Mouse (Mus musculus) limb, embryonic 14.5 days (tissue): ENCODE data around the gene Prm1. TPM values are rescaled to one million over a fixed set of nuclear protein-coding genes. Genes with fewer than 3 reads are reported as not detected.
A peak's percentile ranks its signal among the peaks of the same experiment; 100 is the strongest.

Source experiments
- ATAC-seq: fragments of 200-750 bp; cut with Nextera tagmentation; 2 replicates; pipeline ENCODE4 v1.8.0; 2017; ENCODE audit warnings: low read depth, moderate number of reproducible peaks, moderate TSS enrichment; ENCODE audit not compliant: low FRiP score
- DNase-seq: peaks from one replicate; pipeline ENCODE4 v3.0.0-alpha.2; 2015; ENCODE audit warnings: low spot score
- H3K27ac ChIP-seq: fragments of 300-500 bp; sonication (generic); replicated peaks from 2 replicates; pipeline ENCODE4 v1.5.1; 2014; ENCODE audit warnings: low read depth, mild to moderate bottlenecking, low read length, moderate library complexity, mixed read lengths
- H3K27me3 ChIP-seq: fragments of 300-500 bp; sonication (generic); 2 replicates; pipeline ENCODE4 v1.6.1; 2014; ENCODE audit warnings: low read length, mixed read lengths; ENCODE audit not compliant: control insufficient read depth, insufficient read depth
- H3K36me3 ChIP-seq: fragments of 300-500 bp; sonication (generic); 2 replicates; pipeline ENCODE4 v1.6.1; 2014; ENCODE audit warnings: mild to moderate bottlenecking, low read length, moderate library complexity, mixed read lengths; ENCODE audit not compliant: control insufficient read depth, insufficient read depth
- H3K4me1 ChIP-seq: fragments of 300-500 bp; sonication (generic); 2 replicates; pipeline ENCODE4 v1.6.1; 2014; ENCODE audit warnings: antibody characterized with exemption, low read length, mixed read lengths; ENCODE audit not compliant: control insufficient read depth, insufficient read depth
- H3K4me2 ChIP-seq: fragments of 300-500 bp; sonication (generic); replicated peaks from 2 replicates; pipeline ENCODE4 v1.6.1; 2014; ENCODE audit warnings: low read depth, mild to moderate bottlenecking, low read length, moderate library complexity; ENCODE audit not compliant: severe bottlenecking
- H3K4me3 ChIP-seq: fragments of 300-500 bp; sonication (generic); replicated peaks from 2 replicates; pipeline ENCODE4 v1.5.1; 2014; ENCODE audit warnings: low read length
- H3K9ac ChIP-seq: fragments of 300-500 bp; sonication (generic); 2 replicates; pipeline ENCODE4 v1.6.1; 2014; ENCODE audit warnings: mild to moderate bottlenecking, low read depth, low read length, moderate library complexity; ENCODE audit not compliant: severe bottlenecking
- H3K9me3 ChIP-seq: fragments of 300-500 bp; sonication (generic); 2 replicates; pipeline ENCODE4 v1.6.1; 2016; ENCODE audit warnings: low read length; ENCODE audit not compliant: control insufficient read depth
- POLR2A ChIP-seq: fragments of 200-500 bp; IDR thresholded peaks from 2 replicates; pipeline ENCODE4 v1.8.0; 2012; ENCODE audit warnings: inconsistent platforms, mild to moderate bottlenecking, moderate library complexity, borderline replicate concordance; ENCODE audit not compliant: insufficient read depth, insufficient read length; ENCODE audit errors: extremely low read depth
- WGBS: fragments of 180-500 bp; shearing (Covaris S2); extraction: QIAGEN DNeasy Blood & Tissue Kit; methylation state at CpG from one replicate; pipeline ENCODE4 v1.1.7; 2014; 5-methylcytosine and 5-hydroxymethylcytosine counted together
- polyA plus RNA-seq, 2 experiments: library from polyadenylated mRNA; depleted of rRNA in 1 of 2; stranded (reverse) in 1 of 2; unstranded in 1 of 2; fragments of >200 nt; fragmentation: Nextera tagmentation in 1 of 2; extraction: Ambion mirVana in 1 of 2; gene quantifications; 2 replicates each; pipeline versions ENCODE4 v1.2.1 to v1.2.3; 2012 to 2014

Prm1 gene
- polyA plus RNA-seq, 2 experiments, result not detected

DNA sequence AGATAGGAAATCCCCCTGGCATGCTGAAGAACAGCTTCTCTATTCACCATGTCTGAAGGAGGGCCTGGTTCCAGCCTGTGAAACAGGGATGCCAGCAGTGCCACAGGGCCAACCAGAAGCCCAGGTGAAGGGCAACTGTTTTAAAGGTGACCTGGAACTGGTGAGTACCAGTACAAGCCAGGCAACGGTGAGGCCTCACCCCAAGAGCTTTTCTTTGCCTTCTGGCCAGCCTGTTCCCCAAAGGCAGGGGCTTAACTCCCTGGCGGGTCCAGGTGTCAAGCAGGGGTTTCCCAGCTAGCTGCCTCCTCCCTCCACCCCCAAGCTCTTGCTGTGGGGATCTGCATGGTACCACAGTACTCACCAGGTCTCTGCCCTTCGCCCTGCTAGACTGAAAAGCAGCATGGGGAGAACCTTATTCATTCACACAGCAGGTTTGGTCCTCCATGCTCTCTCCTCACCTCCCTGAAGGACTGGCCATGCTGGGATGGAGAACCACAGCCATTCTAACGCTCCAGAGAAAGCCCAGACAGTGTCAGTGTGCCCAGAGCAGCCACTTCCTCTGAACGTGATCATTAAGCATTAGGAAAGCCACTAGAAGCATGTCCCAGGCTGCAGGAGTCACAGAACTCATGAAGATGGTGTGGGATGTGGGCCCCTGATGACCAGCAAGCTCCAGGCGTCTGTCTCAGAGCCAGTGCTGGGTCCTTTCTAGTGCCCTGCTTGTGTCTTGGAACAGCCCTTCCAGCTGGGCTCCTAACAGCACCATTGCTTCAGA is 23.1 kb downstream of the Prm1 start:
- H3K4me1 ChIP-seq, result peaks cover 39% of the 10 kb centered on the region

DNA sequence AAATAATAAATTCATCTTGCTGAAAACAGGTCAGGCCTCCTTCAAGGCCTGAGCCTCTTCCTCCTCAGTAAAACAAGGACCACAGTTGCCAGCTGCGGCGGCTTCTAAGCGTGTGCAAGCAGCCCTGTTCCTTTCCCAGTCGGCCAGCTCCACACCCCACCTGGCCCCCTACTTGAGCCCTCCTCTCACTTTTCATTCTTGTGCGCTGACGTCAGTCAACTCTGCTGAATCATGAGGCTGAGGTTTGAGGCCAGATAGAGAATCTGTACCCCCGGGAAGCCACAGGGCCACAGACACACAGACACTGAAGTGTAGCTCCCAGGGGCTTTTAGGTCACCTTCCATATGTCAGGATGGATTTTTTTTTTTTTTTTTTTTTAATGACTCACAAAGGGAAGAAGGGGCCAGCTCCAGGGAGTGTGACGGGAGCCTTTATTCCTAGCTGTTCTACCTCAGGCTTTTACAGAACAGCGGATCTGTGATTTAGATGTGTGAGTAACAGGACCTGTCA is 23.7 kb downstream of the Prm1 start:
- peak overlapping the region; percentile 89 for H3K4me2 ChIP-seq
- H3K27ac ChIP-seq, result peak overlapping the region; percentile 72
- H3K9ac ChIP-seq, result no peak overlapping the region
- peak overlapping the region; percentile 84 for H3K4me3 ChIP-seq
- DNase-seq (peak; percentile 57), ATAC-seq (no peak)
- 19% methylated on average over 9 of the region's 9 CpGs for WGBS
- peaks cover 12% of the 10 kb centered on the region for H3K36me3 ChIP-seq
- H3K27me3 ChIP-seq, result no peaks in the 10 kb centered on the region
- peaks cover 39% of the 10 kb centered on the region for H3K4me1 ChIP-seq
- no peaks in the 10 kb centered on the region for H3K9me3 ChIP-seq
- no peak for TF ChIP-seq POLR2A

More for the DNA sequence above, 23.1 kb downstream of the Prm1 start:
- no peak for DNase-seq
- Histone ChIP-seq H3K27ac (peak overlapping the region; percentile 72), H3K4me2 (peak overlapping the region; percentile 89), H3K36me3 (peaks cover 12% of the 10 kb centered on the region), H3K4me3 (peak overlapping the region; percentile 84), H3K9ac (no peak overlapping the region; the same call in 1 of the 2 replicates), H3K27me3 (no peaks in the 10 kb centered on the region), H3K9me3 (no peaks in the 10 kb centered on the region)
- no peak for ATAC-seq
- no peak for TF ChIP-seq POLR2A
- 35% methylated on average over 6 of the region's 6 CpGs for WGBS

DNA sequence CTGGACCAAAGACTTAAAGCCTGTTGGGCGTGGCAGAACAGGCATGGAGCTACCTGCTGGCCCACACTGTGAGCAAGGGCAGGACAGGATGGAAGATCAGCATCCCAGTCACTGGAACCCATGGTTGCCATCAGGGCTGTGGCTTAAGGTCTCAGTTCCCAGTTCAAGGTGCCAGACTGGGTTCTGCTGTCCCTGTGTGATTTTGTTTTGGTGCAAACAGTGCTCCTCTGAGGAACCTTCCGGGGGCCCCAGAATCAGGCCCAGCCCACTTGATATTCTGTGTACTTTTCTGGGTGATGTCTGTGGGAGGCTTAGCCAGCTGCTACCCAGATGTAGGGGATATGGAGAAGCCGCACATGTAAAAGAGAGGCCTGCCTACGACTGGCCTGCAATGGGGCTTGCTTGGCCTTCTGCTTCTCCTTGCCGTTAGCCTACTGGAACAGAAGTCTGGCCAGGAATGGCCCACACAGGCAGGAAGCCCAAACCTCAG is 25.0 kb downstream of the Prm1 start:
- no peak for TF ChIP-seq POLR2A
- Histone ChIP-seq H3K36me3 (peaks cover 12% of the 10 kb centered on the region), H3K4me3 (no peak overlapping the region), H3K27ac (0 out of 2 replicates have a peak overlapping the region, but pooled peaks have one; percentile 19), H3K4me1 (peaks cover 33% of the 10 kb centered on the region), H3K27me3 (no peaks in the 10 kb centered on the region), H3K4me2 (no peak overlapping the region), H3K9me3 (no peaks in the 10 kb centered on the region), H3K9ac (no peak overlapping the region)
- no peak for ATAC-seq
- WGBS, result 52% methylated on average over 5 of the region's 5 CpGs
- DNase-seq, result no peak

DNA sequence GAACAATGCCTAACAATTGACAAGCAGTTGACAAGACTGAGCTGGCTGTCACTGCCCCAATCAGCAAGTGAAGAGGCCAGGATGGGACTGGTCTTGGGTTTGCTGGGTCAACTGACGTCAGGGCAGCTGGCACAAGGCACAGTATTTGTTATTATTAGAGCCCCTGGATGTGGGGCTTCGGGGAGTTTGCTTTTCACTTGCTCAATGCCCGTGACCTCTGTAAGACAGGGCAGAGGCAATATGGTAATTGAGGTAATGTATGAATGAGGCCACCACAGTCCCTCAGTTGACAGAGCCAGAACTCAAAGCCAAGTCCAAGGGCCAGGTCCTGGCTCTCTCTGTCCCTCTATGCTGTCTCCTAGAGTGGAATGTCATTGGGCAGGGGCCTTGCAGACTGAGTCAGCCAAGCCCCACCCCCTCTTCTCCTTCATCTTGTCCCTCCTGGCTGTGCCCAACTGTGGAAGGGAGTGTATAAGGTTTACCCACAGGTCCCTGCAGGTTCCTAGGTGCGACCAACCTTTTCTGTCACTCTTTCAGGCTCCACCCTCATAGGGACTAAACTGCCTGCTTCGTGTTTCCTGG is 28.0 kb downstream of the Prm1 start:
- Histone ChIP-seq H3K27ac (no peak overlapping the region), H3K4me3 (no peak overlapping the region), H3K9me3 (no peaks in the 10 kb centered on the region), H3K36me3 (peaks cover 5% of the 10 kb centered on the region), H3K27me3 (no peaks in the 10 kb centered on the region), H3K4me2 (no peak overlapping the region), H3K4me1 (peaks cover 24% of the 10 kb centered on the region), H3K9ac (no peak overlapping the region)
- DNase-seq (no peak), ATAC-seq (no peak)
- 75% methylated on average over 5 of the region's 5 CpGs for WGBS
- TF ChIP-seq POLR2A, result no peak

DNA sequence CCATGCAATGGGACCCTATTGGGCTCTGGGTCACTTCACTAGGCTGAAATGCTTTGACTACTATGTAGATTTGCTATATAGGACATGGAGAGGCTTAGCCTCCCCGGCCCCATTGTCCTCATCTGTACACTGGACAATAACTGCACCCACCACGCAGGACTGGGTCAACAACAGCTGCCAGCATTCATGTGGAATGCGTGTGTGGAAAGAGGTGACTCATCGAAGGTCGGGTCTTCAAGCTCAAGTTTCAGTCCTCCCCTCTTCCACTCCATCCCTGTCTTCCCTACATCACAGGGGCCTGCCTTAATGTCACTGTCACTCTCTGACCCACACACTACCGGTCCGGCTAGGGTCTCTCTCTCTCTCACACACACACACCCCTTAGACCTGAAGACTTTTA is 29.3 kb downstream of the Prm1 start:
- H3K27me3 ChIP-seq, result no peaks in the 10 kb centered on the region
- peaks cover 11% of the 10 kb centered on the region for H3K4me1 ChIP-seq
- 53% methylated on average over 6 of the region's 7 CpGs for WGBS
- H3K9me3 ChIP-seq, result no peaks in the 10 kb centered on the region
- DNase-seq (no peak), ATAC-seq (peak; percentile 51; the same call in 1 of the 2 replicates)
- H3K9ac ChIP-seq, result no peak overlapping the region
- no peak overlapping the region for H3K4me3 ChIP-seq
- no peak overlapping the region for H3K27ac ChIP-seq
- H3K36me3 ChIP-seq, result no peaks in the 10 kb centered on the region
- no peak for TF ChIP-seq POLR2A
- no peak overlapping the region for H3K4me2 ChIP-seq
